Mouse (Mus musculus): ENCODE measurements around the gene Prkag2. TPM values are rescaled to one million over a fixed set of nuclear protein-coding genes. Genes with fewer than 3 reads are reported as not detected.

Prkag2 gene
- polyA plus RNA-seq, 1 experiment from 2014 or later = 59.1 TPM

DNA sequence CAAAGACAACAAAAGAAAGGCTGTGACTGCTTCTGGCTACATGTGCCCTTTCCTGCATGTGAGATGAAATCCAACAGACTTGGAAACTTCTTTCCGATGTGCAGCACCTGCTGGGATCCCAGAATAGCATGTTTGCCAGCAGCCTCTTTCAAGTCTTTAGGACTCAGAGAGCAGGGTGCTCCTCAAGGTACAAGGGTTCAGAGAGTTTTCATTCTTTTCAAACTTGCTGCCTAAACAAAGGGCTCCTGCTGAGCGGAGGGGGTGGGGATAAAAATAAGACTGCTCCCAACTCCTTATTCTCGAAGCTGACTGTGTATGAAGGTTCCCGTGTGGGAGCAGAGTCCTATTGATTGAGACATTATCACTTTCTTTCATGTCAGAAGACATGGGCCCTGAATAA, 283.3 kb downstream of the Prkag2 start:
- Histone ChIP-seq H3K4me3 (ENCODE audit: low read depth, low read length) (no peak overlapping the region), H3K4me1 (ENCODE audit: control insufficient read depth, insufficient read depth, low read length) (no peaks in the 10 kb centered on the region), H3K36me3 (ENCODE audit: control insufficient read depth, insufficient read depth, low read length) (peaks cover 8% of the 10 kb centered on the region), H3K9ac (ENCODE audit: low read length) (no peak overlapping the region), H3K27ac (ENCODE audit: low read depth, low read length) (no peak overlapping the region), H3K27me3 (ENCODE audit: control insufficient read depth, insufficient read depth, low read length) (no peaks in the 10 kb centered on the region), H3K4me2 (ENCODE audit: low read depth) (no peak overlapping the region), H3K9me3 (ENCODE audit: control insufficient read depth, low read length) (no peaks in the 10 kb centered on the region)
- 82% methylated on average over 4 of the region's 4 CpGs for WGBS
- DNase-seq (ENCODE audit: low spot score) (no peak), ATAC-seq (ENCODE audit: insufficient read depth, low FRiP score, low TSS enrichment) (no peak)

DNA sequence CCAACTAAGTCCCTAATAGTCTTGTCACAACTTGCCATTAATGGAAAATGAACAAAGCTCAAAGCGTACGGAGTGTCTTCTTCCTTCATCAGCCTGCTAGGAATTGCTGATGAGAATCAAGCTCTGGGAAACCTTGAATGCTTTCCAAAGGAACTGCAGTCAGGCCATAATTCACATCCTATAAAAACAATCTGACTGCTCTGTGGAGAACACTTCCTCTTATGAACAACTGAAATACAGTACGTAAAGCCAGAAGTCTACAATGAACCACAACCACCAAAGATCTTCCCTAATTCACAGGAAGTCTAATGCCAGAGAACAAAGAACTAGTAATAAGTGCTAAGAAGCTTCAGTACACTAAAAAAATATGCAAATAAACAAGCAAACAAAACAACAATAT, 286.5 kb downstream of the Prkag2 start:
- Histone ChIP-seq H3K36me3 (ENCODE audit: control insufficient read depth, insufficient read depth, low read length) (peaks cover 8% of the 10 kb centered on the region), H3K4me2 (ENCODE audit: low read depth) (no peak overlapping the region), H3K4me1 (ENCODE audit: control insufficient read depth, insufficient read depth, low read length) (no peaks in the 10 kb centered on the region), H3K27ac (ENCODE audit: low read depth, low read length) (no peak overlapping the region), H3K9me3 (ENCODE audit: control insufficient read depth, low read length) (no peaks in the 10 kb centered on the region), H3K27me3 (ENCODE audit: control insufficient read depth, insufficient read depth, low read length) (no peaks in the 10 kb centered on the region), H3K4me3 (ENCODE audit: low read depth, low read length) (no peak overlapping the region), H3K9ac (ENCODE audit: low read length) (no peak overlapping the region)
- 87% methylated on average over 3 of the region's 3 CpGs for WGBS
- DNase-seq (ENCODE audit: low spot score) (no peak), ATAC-seq (ENCODE audit: insufficient read depth, low FRiP score, low TSS enrichment) (no peak)

DNA sequence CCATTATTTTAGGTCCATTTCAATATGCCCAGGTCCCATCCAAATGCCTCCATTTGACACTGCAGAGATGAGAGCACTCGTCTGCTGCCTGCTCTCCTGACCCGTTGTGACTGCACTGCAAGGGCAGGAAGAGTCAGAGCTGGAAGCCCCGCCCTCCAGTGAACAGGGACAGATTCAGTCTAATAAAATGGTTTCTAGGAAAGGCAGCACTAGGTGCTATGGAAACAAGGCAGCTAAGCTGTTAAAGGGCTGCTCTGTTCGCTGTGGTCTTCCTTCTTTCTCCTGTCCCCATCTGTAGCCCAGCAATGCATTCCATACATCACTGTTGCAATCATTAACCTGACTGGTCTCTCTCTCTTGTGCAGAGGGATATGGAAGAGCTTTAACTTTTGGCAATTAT, 287.4 kb downstream of the Prkag2 start:
- 67% methylated on average over 4 of the region's 4 CpGs for WGBS
- no peak overlapping the region for H3K4me2 ChIP-seq (ENCODE audit: low read depth)
- H3K9ac ChIP-seq (ENCODE audit: low read length) = no peak overlapping the region
- no peak overlapping the region for H3K27ac ChIP-seq (ENCODE audit: low read depth, low read length)
- H3K36me3 ChIP-seq (ENCODE audit: control insufficient read depth, insufficient read depth, low read length) = peaks cover 8% of the 10 kb centered on the region
- no peaks in the 10 kb centered on the region for H3K9me3 ChIP-seq (ENCODE audit: control insufficient read depth, low read length)
- no peaks in the 10 kb centered on the region for H3K4me1 ChIP-seq (ENCODE audit: control insufficient read depth, insufficient read depth, low read length)
- ATAC-seq (ENCODE audit: insufficient read depth, low FRiP score, low TSS enrichment) (no peak), DNase-seq (ENCODE audit: low spot score) (no peak)
- no peaks in the 10 kb centered on the region for H3K27me3 ChIP-seq (ENCODE audit: control insufficient read depth, insufficient read depth, low read length)
- H3K4me3 ChIP-seq (ENCODE audit: low read depth, low read length) = no peak overlapping the region

Other genes starting within 250 kb of the Prkag2 start
- not detected in 2 replicates for gene Galntl5, start 80.8 kb upstream of the Prkag2 start, polyA plus RNA-seq (2014; fragmentation: Nextera tagmentation; extraction: Ambion mirVana)
- gene Galnt11, start 121.3 kb upstream of the Prkag2 start, polyA plus RNA-seq (2014; fragmentation: Nextera tagmentation; extraction: Ambion mirVana) = 38.0 and 40.8 TPM in 2 replicates
- gene E130116L18Rik, start 122.5 kb upstream of the Prkag2 start, polyA plus RNA-seq (2014; fragmentation: Nextera tagmentation; extraction: Ambion mirVana) = not detected in 2 replicates

All from neural tube, embryonic 11.5 days (tissue).